Mouse (Mus musculus) embryonic facial prominence, embryonic 11.5 days (tissue): ENCODE measurements around the gene Lmo1. TPM values are rescaled to one million over a fixed set of nuclear protein-coding genes. Genes with fewer than 3 reads are reported as not detected.
"Not testable (repeated sequence)": the region's sequence is repeated elsewhere in the genome, so short reads cannot be mapped to it uniquely, and the experiment has no call there.

Experiments used
- ATAC-seq: fragments of 200-750 bp; cut with Nextera tagmentation; replicated peaks from 2 replicates; pipeline ENCODE4 v1.8.0; 2017; ENCODE audit warnings: low read depth; ENCODE audit not compliant: insufficient number of reproducible peaks, low FRiP score, low TSS enrichment
- DNase-seq: peaks from one replicate; pipeline ENCODE4 v3.0.0-alpha.2; 2015; ENCODE audit warnings: low spot score
- H3K27ac ChIP-seq: fragments of 300-500 bp; sonication (generic); replicated peaks from 2 replicates; pipeline ENCODE4 v1.5.1; 2014; ENCODE audit warnings: mild to moderate bottlenecking, low read depth, low read length, control low read depth
- H3K27me3 ChIP-seq: fragments of 300-500 bp; sonication (generic); 2 replicates; pipeline ENCODE4 v1.6.1; 2014; ENCODE audit warnings: mild to moderate bottlenecking, low read length, moderate library complexity, mixed read lengths; ENCODE audit not compliant: control insufficient read depth, insufficient read depth
- H3K36me3 ChIP-seq: fragments of 300-500 bp; sonication (generic); replicated peaks from 2 replicates; pipeline ENCODE4 v1.6.1; 2014; ENCODE audit warnings: low read depth, mild to moderate bottlenecking, low read length, moderate library complexity, mixed read lengths; ENCODE audit not compliant: control insufficient read depth, insufficient read depth
- H3K4me1 ChIP-seq: fragments of 300-500 bp; sonication (generic); 2 replicates; pipeline ENCODE4 v1.6.1; 2014; ENCODE audit warnings: low read length, mixed read lengths; ENCODE audit not compliant: control insufficient read depth, insufficient read depth
- H3K4me2 ChIP-seq: fragments of 300-500 bp; sonication (generic); 2 replicates; pipeline ENCODE4 v1.6.1; 2014; ENCODE audit warnings: low read depth, mild to moderate bottlenecking, control low read depth, low read length, moderate library complexity
- H3K4me3 ChIP-seq: fragments of 300-500 bp; sonication (generic); 2 replicates; pipeline ENCODE4 v1.5.1; 2014; ENCODE audit warnings: low read depth, low read length, control low read depth
- H3K9ac ChIP-seq: fragments of 300-500 bp; sonication (generic); replicated peaks from 2 replicates; pipeline ENCODE4 v1.6.1; 2014; ENCODE audit warnings: mild to moderate bottlenecking, control low read depth, low read length
- H3K9me3 ChIP-seq: fragments of 300-500 bp; sonication (generic); replicated peaks from 2 replicates; pipeline ENCODE4 v1.6.1; 2016; ENCODE audit warnings: mild to moderate bottlenecking, low read length, inconsistent platforms, mixed read lengths; ENCODE audit not compliant: control insufficient read depth
- WGBS: fragments of 180-500 bp; shearing (Covaris S2); extraction: QIAGEN DNeasy Blood & Tissue Kit; methylation state at CpG from one replicate; pipeline ENCODE4 v1.1.7; 2014; 5-methylcytosine and 5-hydroxymethylcytosine counted together
- polyA plus RNA-seq: library from polyadenylated mRNA; unstranded; fragments of >200 nt; fragmentation: Nextera tagmentation; extraction: Ambion mirVana; gene quantifications from 2 replicates; pipeline ENCODE4 v1.2.1, GENCODE M21; 2014

Lmo1 gene
- polyA plus RNA-seq, 1 experiment from 2014 or later: 33.4 TPM

DNA sequence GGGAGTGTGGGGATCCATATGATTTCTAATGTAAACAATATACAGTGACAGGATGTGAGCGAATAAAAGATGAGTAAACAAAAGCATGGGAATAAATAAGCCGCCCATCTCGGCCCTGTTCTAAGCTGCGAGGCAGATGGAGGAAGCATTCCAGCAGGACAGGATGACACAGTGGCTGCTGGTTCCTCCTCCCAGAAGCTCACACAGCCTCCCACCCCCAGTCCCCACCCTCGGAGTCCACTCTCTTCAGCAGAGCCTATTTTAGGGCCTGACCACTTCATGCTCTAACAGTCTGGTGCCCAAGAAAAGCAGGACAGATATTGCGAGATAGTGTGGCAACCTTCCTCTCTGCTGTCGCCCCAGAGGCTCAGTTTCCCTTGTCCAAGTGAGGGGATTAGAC lies 77.8 kb downstream of the Lmo1 start:
- no peaks in the 10 kb centered on the region for H3K27me3 ChIP-seq
- ATAC-seq (no peak), DNase-seq (no peak)
- H3K4me2 ChIP-seq: no peak overlapping the region
- H3K27ac ChIP-seq: no peak overlapping the region
- WGBS: 79% methylated on average over 7 of the region's 7 CpGs
- H3K4me1 ChIP-seq: no peaks in the 10 kb centered on the region
- H3K4me3 ChIP-seq: no peak overlapping the region
- H3K9ac ChIP-seq: no peak overlapping the region
- no peaks in the 10 kb centered on the region for H3K36me3 ChIP-seq
- no peaks in the 10 kb centered on the region for H3K9me3 ChIP-seq

DNA sequence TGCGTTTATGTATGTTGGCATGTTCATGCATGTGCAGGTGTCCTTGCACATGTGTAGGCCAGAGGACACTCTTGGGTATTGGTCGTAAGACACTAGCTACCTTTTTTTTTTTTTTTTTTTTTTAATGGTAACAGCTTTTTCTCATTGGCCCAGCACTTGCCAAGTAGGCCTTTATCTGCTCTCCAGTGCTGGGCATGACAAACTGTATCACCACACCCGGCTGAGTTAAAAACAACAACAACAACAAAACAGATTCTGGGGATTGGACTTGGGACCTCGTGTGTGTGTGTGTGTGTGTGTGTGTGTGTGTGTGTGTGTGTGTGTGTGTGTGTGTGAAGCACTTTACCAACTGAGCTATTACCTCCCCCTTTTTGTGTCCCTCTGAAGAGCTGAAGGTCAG lies 78.4 kb downstream of the Lmo1 start:
- H3K4me1 ChIP-seq: no peaks in the 10 kb centered on the region
- H3K9me3 ChIP-seq: no peaks in the 10 kb centered on the region
- H3K36me3 ChIP-seq: no peaks in the 10 kb centered on the region
- 71% methylated on average over 4 of the region's 4 CpGs for WGBS
- H3K9ac ChIP-seq: no peak overlapping the region
- H3K4me3 ChIP-seq: no peak overlapping the region
- DNase-seq (no peak), ATAC-seq (no peak)
- no peak overlapping the region for H3K4me2 ChIP-seq
- no peak overlapping the region for H3K27ac ChIP-seq
- H3K27me3 ChIP-seq: no peaks in the 10 kb centered on the region

GRCm38 (mm10) chr7:109094294-109094693 lies 80.7 kb downstream of the Lmo1 start:
- ATAC-seq: no peak
- no peak overlapping the region for H3K27ac ChIP-seq

GRCm38 (mm10) chr7:109091316-109091715 lies 83.7 kb downstream of the Lmo1 start:
- not testable (repeated sequence) for H3K36me3 ChIP-seq, H3K27me3 ChIP-seq, ATAC-seq, H3K9me3 ChIP-seq, DNase-seq, H3K4me2 ChIP-seq, H3K27ac ChIP-seq, H3K4me3 ChIP-seq, H3K9ac ChIP-seq, H3K4me1 ChIP-seq
- no CpG with 5 or more reads among the region's 2 CpGs for WGBS

More at GRCm38 (mm10) chr7:109094294-109094693, 80.7 kb downstream of the Lmo1 start:
- H3K9ac ChIP-seq: no peak overlapping the region
- no peak for DNase-seq
- H3K27me3 ChIP-seq: no peaks in the 10 kb centered on the region
- no peaks in the 10 kb centered on the region for H3K9me3 ChIP-seq
- no peaks in the 10 kb centered on the region for H3K36me3 ChIP-seq
- WGBS: no CpG with 5 or more reads among the region's 7 CpGs
- H3K4me2 ChIP-seq: no peak overlapping the region
- no peaks in the 10 kb centered on the region for H3K4me1 ChIP-seq
- no peak overlapping the region for H3K4me3 ChIP-seq

Other genes starting within 250 kb of the Lmo1 start
- 0.07 and 0.13 TPM in 2 replicates for gene Nlrp10, start 245.0 kb downstream of the Lmo1 start, polyA plus RNA-seq
- 72.6 and 81.4 TPM in 2 replicates for gene Eif3f, start 240.8 kb downstream of the Lmo1 start, polyA plus RNA-seq
- 3.9 and 4.5 TPM in 2 replicates for gene Tub, start 224.9 kb downstream of the Lmo1 start, polyA plus RNA-seq
- gene Ric3, start 91.9 kb downstream of the Lmo1 start, polyA plus RNA-seq: 6.0 and 7.4 TPM in 2 replicates